Mouse (Mus musculus) hindbrain, embryonic 12.5 days (tissue): ENCODE measurements around the gene Gal3st2b. TPM values are rescaled to one million over a fixed set of nuclear protein-coding genes. Genes with fewer than 3 reads are reported as not detected.
"Not testable (repeated sequence)": the region's sequence is repeated elsewhere in the genome, so short reads cannot be mapped to it uniquely, and the experiment has no call there.

ENCODE experiments used
- ATAC-seq: fragments of 200-750 bp; cut with Nextera tagmentation; 2 replicates; pipeline ENCODE4 v1.8.0; 2017; ENCODE audit warnings: moderate TSS enrichment; ENCODE audit not compliant: low FRiP score
- H3K27ac ChIP-seq: fragments of 300-500 bp; sonication (generic); 2 replicates; pipeline ENCODE4 v1.5.1; 2016; ENCODE audit warnings: mild to moderate bottlenecking
- H3K27me3 ChIP-seq: fragments of 300-500 bp; sonication (generic); 2 replicates; pipeline ENCODE4 v1.6.1; 2016; ENCODE audit warnings: mild to moderate bottlenecking
- H3K36me3 ChIP-seq: fragments of 300-500 bp; sonication (generic); 2 replicates; pipeline ENCODE4 v1.6.1; 2016; ENCODE audit warnings: mild to moderate bottlenecking
- H3K4me1 ChIP-seq: fragments of 300-500 bp; sonication (generic); 2 replicates; pipeline ENCODE4 v1.6.1; 2016
- H3K4me2 ChIP-seq: fragments of 300-500 bp; sonication (generic); replicated peaks from 2 replicates; pipeline ENCODE4 v1.6.1; 2016; ENCODE audit warnings: mild to moderate bottlenecking
- H3K4me3 ChIP-seq: fragments of 300-500 bp; sonication (generic); 2 replicates; pipeline ENCODE4 v1.5.1; 2016; ENCODE audit warnings: mild to moderate bottlenecking
- H3K9ac ChIP-seq: fragments of 300-500 bp; sonication (generic); 2 replicates; pipeline ENCODE4 v1.6.1; 2016; ENCODE audit warnings: mild to moderate bottlenecking, moderate library complexity
- H3K9me3 ChIP-seq: fragments of 300-500 bp; sonication (generic); replicated peaks from 2 replicates; pipeline ENCODE4 v1.6.1; 2016; ENCODE audit warnings: mild to moderate bottlenecking
- WGBS: fragments of 180-500 bp; shearing (Covaris S2); methylation state at CpG from one replicate; pipeline ENCODE4 v1.1.7; 2016; 5-methylcytosine and 5-hydroxymethylcytosine counted together
- polyA plus RNA-seq: library from polyadenylated mRNA; unstranded; fragments of >200 nt; fragmentation: Nextera tagmentation; extraction: Ambion mirVana; gene quantifications from 2 replicates; pipeline ENCODE4 v1.2.1, GENCODE M21; 2016

Gene Gal3st2b
- polyA plus RNA-seq = 0.08 TPM in 1 of 2 replicates, not detected in the other

- 90% methylated on average over 2 of the region's 2 CpGs for WGBS
- H3K4me3 ChIP-seq, H3K9ac ChIP-seq, H3K4me2 ChIP-seq, ATAC-seq, H3K36me3 ChIP-seq, H3K4me1 ChIP-seq, H3K27me3 ChIP-seq, H3K9me3 ChIP-seq, H3K27ac ChIP-seq: not testable (repeated sequence)
These were observed at the start of gene Gal3st2b for GRCm38 (mm10) chr1:93918011-93918410. Gal3st2b (plus strand) TSS chr1:93918311.

- not testable (repeated sequence) for H3K4me1 ChIP-seq
These were observed 46.5 kb upstream of the Gal3st2b start for GRCm38 (mm10) chr1:93871594-93872105.

GRCm38 (mm10) chr1:93874405-93874804, 43.7 kb upstream of the Gal3st2b start:
- H3K36me3 ChIP-seq, ATAC-seq, H3K4me3 ChIP-seq, H3K9ac ChIP-seq, H3K27me3 ChIP-seq, H3K4me1 ChIP-seq, H3K27ac ChIP-seq, H3K9me3 ChIP-seq, H3K4me2 ChIP-seq: not testable (repeated sequence)
- WGBS = 91% methylated on average over 15 of the region's 22 CpGs

More at GRCm38 (mm10) chr1:93871594-93872105, 46.5 kb upstream of the Gal3st2b start:
- not testable (repeated sequence) for ATAC-seq, H3K9ac ChIP-seq, H3K36me3 ChIP-seq, H3K4me3 ChIP-seq, H3K4me2 ChIP-seq, H3K27me3 ChIP-seq, H3K9me3 ChIP-seq, H3K27ac ChIP-seq
- 50% methylated on average over 1 of the region's 1 CpGs for WGBS

- not testable (repeated sequence) for H3K4me1 ChIP-seq, H3K9ac ChIP-seq, H3K27me3 ChIP-seq, ATAC-seq, H3K9me3 ChIP-seq, H3K4me2 ChIP-seq, H3K36me3 ChIP-seq, H3K4me3 ChIP-seq, H3K27ac ChIP-seq
- no CpG with 5 or more reads among the region's 11 CpGs for WGBS
These were observed 36.3 kb upstream of the Gal3st2b start for GRCm38 (mm10) chr1:93881778-93882177.

- not testable (repeated sequence) for H3K9me3 ChIP-seq, H3K27me3 ChIP-seq, H3K4me1 ChIP-seq, H3K4me2 ChIP-seq, H3K36me3 ChIP-seq, H3K4me3 ChIP-seq, ATAC-seq, H3K9ac ChIP-seq, H3K27ac ChIP-seq
- WGBS = 78% methylated on average over 1 of the region's 1 CpGs
These were observed 27.2 kb upstream of the Gal3st2b start for GRCm38 (mm10) chr1:93890936-93891335.

GRCm38 (mm10) chr1:93897395-93897794, 20.7 kb upstream of the Gal3st2b start:
- H3K4me3 ChIP-seq, H3K9ac ChIP-seq, H3K4me2 ChIP-seq, H3K4me1 ChIP-seq, H3K36me3 ChIP-seq, H3K27me3 ChIP-seq, H3K9me3 ChIP-seq, ATAC-seq, H3K27ac ChIP-seq: not testable (repeated sequence)
- WGBS = no CpG with 5 or more reads among the region's 1 CpGs

- ATAC-seq, H3K36me3 ChIP-seq, H3K27me3 ChIP-seq, H3K4me2 ChIP-seq, H3K27ac ChIP-seq, H3K9ac ChIP-seq, H3K4me3 ChIP-seq, H3K9me3 ChIP-seq, H3K4me1 ChIP-seq: not testable (repeated sequence)
- 90% methylated on average over 4 of the region's 5 CpGs for WGBS
These were observed 16.8 kb upstream of the Gal3st2b start for GRCm38 (mm10) chr1:93901291-93901690.

GRCm38 (mm10) chr1:93906690-93907089, 11.4 kb upstream of the Gal3st2b start:
- H3K9me3 ChIP-seq, H3K36me3 ChIP-seq, ATAC-seq, H3K27me3 ChIP-seq, H3K4me1 ChIP-seq, H3K4me2 ChIP-seq, H3K9ac ChIP-seq, H3K27ac ChIP-seq, H3K4me3 ChIP-seq: not testable (repeated sequence)
- WGBS = no CpG with 5 or more reads among the region's 5 CpGs

- not testable (repeated sequence) for H3K27ac ChIP-seq, H3K4me1 ChIP-seq, H3K4me2 ChIP-seq, ATAC-seq, H3K36me3 ChIP-seq, H3K4me3 ChIP-seq, H3K9ac ChIP-seq, H3K9me3 ChIP-seq, H3K27me3 ChIP-seq
- WGBS = no CpG with 5 or more reads among the region's 11 CpGs
These were observed 9.0 kb upstream of the Gal3st2b start for GRCm38 (mm10) chr1:93908977-93909586.

GRCm38 (mm10) chr1:93911877-93912276, 6.2 kb upstream of the Gal3st2b start:
- not testable (repeated sequence) for H3K36me3 ChIP-seq, H3K27ac ChIP-seq, H3K9me3 ChIP-seq, H3K4me1 ChIP-seq, H3K4me2 ChIP-seq, H3K27me3 ChIP-seq, H3K9ac ChIP-seq, H3K4me3 ChIP-seq
- no CpG with 5 or more reads among the region's 2 CpGs for WGBS
- 0 out of 2 replicates have a peak, but pooled peaks have one; percentile 33 for ATAC-seq

- not testable (repeated sequence) for H3K4me3 ChIP-seq, H3K27me3 ChIP-seq, H3K4me1 ChIP-seq, H3K27ac ChIP-seq, H3K4me2 ChIP-seq, H3K9ac ChIP-seq, H3K9me3 ChIP-seq, ATAC-seq, H3K36me3 ChIP-seq
- WGBS = 83% methylated on average over 3 of the region's 3 CpGs
These were observed 951 bp upstream of the Gal3st2b start for GRCm38 (mm10) chr1:93917160-93917559.

GRCm38 (mm10) chr1:93918775-93919174, 664 bp downstream of the Gal3st2b start:
- H3K9me3 ChIP-seq, H3K4me2 ChIP-seq, H3K27ac ChIP-seq, H3K4me3 ChIP-seq, ATAC-seq, H3K27me3 ChIP-seq, H3K36me3 ChIP-seq, H3K4me1 ChIP-seq, H3K9ac ChIP-seq: not testable (repeated sequence)
- WGBS = 92% methylated on average over 1 of the region's 1 CpGs

GRCm38 (mm10) chr1:93919321-93919720, 1.2 kb downstream of the Gal3st2b start:
- H3K4me3 ChIP-seq, H3K27ac ChIP-seq, H3K9ac ChIP-seq, H3K9me3 ChIP-seq, ATAC-seq, H3K4me1 ChIP-seq, H3K36me3 ChIP-seq, H3K4me2 ChIP-seq, H3K27me3 ChIP-seq: not testable (repeated sequence)
- WGBS = 84% methylated on average over 3 of the region's 3 CpGs
